Comparison of ENCODE assay signal across 21 mouse cellular contexts in the genomic region with DNA sequence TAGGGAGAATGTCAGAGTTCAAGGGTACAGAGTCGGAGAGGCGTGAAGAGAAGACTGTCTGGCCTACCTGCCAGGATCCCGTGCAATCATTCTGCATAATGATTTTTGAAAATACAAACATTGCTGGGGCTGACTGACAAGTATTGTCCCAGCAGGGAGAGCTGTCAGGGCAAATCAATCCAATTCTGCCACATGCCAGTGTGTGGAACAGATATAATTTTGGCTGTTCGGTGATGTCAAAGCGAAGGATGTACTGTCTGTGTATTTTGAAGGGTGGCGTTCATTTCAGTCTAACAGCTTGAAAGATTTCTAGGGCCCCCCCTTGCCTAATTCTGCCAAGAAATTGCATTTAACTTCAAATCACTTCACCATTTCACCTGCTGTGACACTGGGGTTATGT.
A peak's percentile ranks its signal among the peaks of the same experiment; 100 is the strongest.
DNase-seq lines count a peak whose midpoint lies in the region; ATAC-seq and TF ChIP-seq lines count a peak whose summit lies in the region.
"Had no signal": no experiment of that assay in that cellular context is flagged by ENCODE, and none has a peak within 500 bp of the region (broad histone marks: within the 10 kb centered on the region; RNA-seq: fewer than 3 reads in every experiment).

No protein-coding gene starts in this region.

- H3K9ac ChIP-seq in forebrain, embryonic 13.5 days = no peak overlapping the region
- no peak overlapping the region for H3K9ac ChIP-seq in forebrain, embryonic 14.5 days (ENCODE audit: low read length)
- no peak overlapping the region for H3K9ac ChIP-seq in hindbrain, embryonic 14.5 days
- H3K9ac ChIP-seq in hindbrain, embryonic 16.5 days (ENCODE audit: low read depth, low read length) = no peak overlapping the region
- no peak overlapping the region for H3K9ac ChIP-seq in hindbrain, embryonic 15.5 days
- H3K9ac ChIP-seq in midbrain, postnatal 0 days (replicated peaks; ENCODE audit: low read length, poor library complexity, severe bottlenecking) = no peak overlapping the region
- H3K9ac ChIP-seq: embryonic facial prominence, embryonic 15.5 days; liver, embryonic 14.5 days; lung, embryonic 15.5 days had no signal

- no peaks in the 10 kb centered on the region for H3K36me3 ChIP-seq in forebrain, embryonic 13.5 days (ENCODE audit: poor library complexity, severe bottlenecking)
- no peaks in the 10 kb centered on the region for H3K36me3 ChIP-seq in forebrain, embryonic 14.5 days (ENCODE audit: control insufficient read depth, insufficient read depth, low read length)
- H3K36me3 ChIP-seq in hindbrain, embryonic 14.5 days (replicated peaks; ENCODE audit: control insufficient read depth, insufficient read depth) = no peaks in the 10 kb centered on the region
- H3K36me3 ChIP-seq in hindbrain, embryonic 16.5 days (ENCODE audit: control insufficient read depth, insufficient read depth, low read length) = no peaks in the 10 kb centered on the region
- H3K36me3 ChIP-seq in hindbrain, embryonic 15.5 days = no peaks in the 10 kb centered on the region
- no peaks in the 10 kb centered on the region for H3K36me3 ChIP-seq in midbrain, postnatal 0 days (ENCODE audit: insufficient read depth, low read length)
- H3K36me3 ChIP-seq: embryonic facial prominence, embryonic 15.5 days; G1E; heart, embryonic 10.5 days; lung, embryonic 15.5 days had no signal

- no peak for TF ChIP-seq CTCF in midbrain, postnatal 0 days (IDR thresholded peaks at IDR 0.05)

- no peaks in the 10 kb centered on the region for H3K4me1 ChIP-seq in forebrain, embryonic 13.5 days
- no peaks in the 10 kb centered on the region for H3K4me1 ChIP-seq in forebrain, embryonic 14.5 days (ENCODE audit: control insufficient read depth, insufficient read depth, low read length)
- no peaks in the 10 kb centered on the region for H3K4me1 ChIP-seq in hindbrain, embryonic 14.5 days (replicated peaks; ENCODE audit: control insufficient read depth, insufficient read depth, low read length)
- no peaks in the 10 kb centered on the region for H3K4me1 ChIP-seq in hindbrain, embryonic 16.5 days (ENCODE audit: control insufficient read depth, insufficient read depth, low read depth, low read length)
- 0 out of 2 replicates have a peak, but pooled peaks cover 3% of the 10 kb centered on the region for H3K4me1 ChIP-seq in hindbrain, embryonic 15.5 days (replicated peaks)
- no peaks in the 10 kb centered on the region; the same call in 1 of the 2 replicates for H3K4me1 ChIP-seq in midbrain, postnatal 0 days (ENCODE audit: insufficient read depth, low read length)
- H3K4me1 ChIP-seq: embryonic facial prominence, embryonic 15.5 days; heart, embryonic 10.5 days; lung, embryonic 15.5 days had no signal

- no peak overlapping the region for H3K4me2 ChIP-seq in forebrain, embryonic 13.5 days
- no peak overlapping the region for H3K4me2 ChIP-seq in forebrain, embryonic 14.5 days (ENCODE audit: low read length)
- no peak overlapping the region for H3K4me2 ChIP-seq in hindbrain, embryonic 14.5 days (replicated peaks)
- H3K4me2 ChIP-seq in hindbrain, embryonic 16.5 days (ENCODE audit: low read length) = no peak overlapping the region
- no peak overlapping the region for H3K4me2 ChIP-seq in hindbrain, embryonic 15.5 days
- no peak overlapping the region for H3K4me2 ChIP-seq in midbrain, postnatal 0 days (ENCODE audit: low read depth, low read length, poor library complexity, severe bottlenecking)
- H3K4me2 ChIP-seq: embryonic facial prominence, embryonic 15.5 days; lung, embryonic 15.5 days had no signal

- no peak for DNase-seq in forebrain, embryonic 14.5 days (ENCODE audit: low spot score)
- no peak for DNase-seq in hindbrain, embryonic 14.5 days (ENCODE audit: low spot score)
- no peak for DNase-seq in midbrain, postnatal 0 days (ENCODE audit: low spot score)
- DNase-seq: adrenal gland, postnatal 14 days; cerebellum, adult 11 months; cerebellum, postnatal 25 days; heart, postnatal 10 days; kidney, adult 2 months; kidney, postnatal 14 days; lung, postnatal 4 days had no signal

- no peak overlapping the region for H3K27ac ChIP-seq in forebrain, embryonic 13.5 days
- H3K27ac ChIP-seq in forebrain, embryonic 14.5 days (ENCODE audit: low read depth, low read length) = no peak overlapping the region
- peak overlapping the region; percentile 53 for H3K27ac ChIP-seq in hindbrain, embryonic 14.5 days
- no peak overlapping the region for H3K27ac ChIP-seq in hindbrain, embryonic 16.5 days (ENCODE audit: low read depth, low read length)
- 0 out of 2 replicates have a peak overlapping the region, but pooled peaks have one; percentile 5 for H3K27ac ChIP-seq in hindbrain, embryonic 15.5 days (replicated peaks)
- H3K27ac ChIP-seq in midbrain, postnatal 0 days (ENCODE audit: low read depth, low read length) = 0 out of 2 replicates have a peak overlapping the region, but pooled peaks have one; percentile 32
- H3K27ac ChIP-seq: embryonic facial prominence, embryonic 15.5 days; heart, embryonic 10.5 days; liver, embryonic 14.5 days; lung, embryonic 15.5 days had no signal

- 85% methylated on average over 6 of the region's 6 CpGs for WGBS in forebrain, embryonic 13.5 days
- 77% methylated on average over 6 of the region's 6 CpGs for WGBS in forebrain, embryonic 14.5 days
- 75% methylated on average over 6 of the region's 6 CpGs for WGBS in hindbrain, embryonic 14.5 days
- WGBS in hindbrain, embryonic 16.5 days = 63% methylated on average over 6 of the region's 6 CpGs
- WGBS in hindbrain, embryonic 15.5 days = 74% methylated on average over 6 of the region's 6 CpGs
- WGBS in midbrain, postnatal 0 days = 67% methylated on average over 6 of the region's 6 CpGs

- H3K4me3 ChIP-seq in forebrain, embryonic 13.5 days = no peak overlapping the region
- H3K4me3 ChIP-seq in forebrain, embryonic 14.5 days (ENCODE audit: low read depth, low read length) = no peak overlapping the region
- no peak overlapping the region for H3K4me3 ChIP-seq in hindbrain, embryonic 14.5 days (replicated peaks; ENCODE audit: low read length)
- no peak overlapping the region for H3K4me3 ChIP-seq in hindbrain, embryonic 16.5 days (ENCODE audit: low read length)
- H3K4me3 ChIP-seq in hindbrain, embryonic 15.5 days = no peak overlapping the region
- no peak overlapping the region for H3K4me3 ChIP-seq in midbrain, postnatal 0 days (ENCODE audit: low read depth, low read length)
- H3K4me3 ChIP-seq: embryonic facial prominence, embryonic 15.5 days; heart, embryonic 10.5 days; lung, embryonic 15.5 days had no signal

- H3K27me3 ChIP-seq in forebrain, embryonic 13.5 days = no peaks in the 10 kb centered on the region
- H3K27me3 ChIP-seq in forebrain, embryonic 14.5 days (replicated peaks; ENCODE audit: control insufficient read depth, insufficient read depth, low read length) = no peaks in the 10 kb centered on the region
- no peaks in the 10 kb centered on the region for H3K27me3 ChIP-seq in hindbrain, embryonic 14.5 days (ENCODE audit: control insufficient read depth, insufficient read depth, low read length)
- no peaks in the 10 kb centered on the region for H3K27me3 ChIP-seq in hindbrain, embryonic 16.5 days (replicated peaks; ENCODE audit: control insufficient read depth, insufficient read depth, low read length)
- H3K27me3 ChIP-seq in hindbrain, embryonic 15.5 days = no peaks in the 10 kb centered on the region
- no peaks in the 10 kb centered on the region for H3K27me3 ChIP-seq in midbrain, postnatal 0 days (ENCODE audit: insufficient read depth, low read length)
- H3K27me3 ChIP-seq: embryonic facial prominence, embryonic 15.5 days; lung, embryonic 15.5 days had no signal

- ATAC-seq in forebrain, embryonic 13.5 days = peak; percentile 43; the same call in 1 of the 2 replicates
- no peak; the same call in 1 of the 2 replicates for ATAC-seq in forebrain, embryonic 14.5 days
- no peak for ATAC-seq in hindbrain, embryonic 14.5 days (ENCODE audit: low FRiP score)
- no peak for ATAC-seq in hindbrain, embryonic 16.5 days
- 0 out of 2 replicates have a peak, but pooled peaks have one; percentile 19 for ATAC-seq in hindbrain, embryonic 15.5 days (ENCODE audit: low FRiP score, low read depth)
- ATAC-seq in midbrain, postnatal 0 days (ENCODE audit: low FRiP score) = no peak
- no peak for ATAC-seq in CD4-positive, CD25-positive, alpha-beta regulatory T cell, adult 4 months
- ATAC-seq: activated CD4-positive, CD25-positive, alpha-beta regulatory T cell, adult 4 months; inflammation-experienced regulatory T-cells, adult 6 months had no signal

- H3K9me3 ChIP-seq in forebrain, embryonic 13.5 days (replicated peaks) = no peaks in the 10 kb centered on the region
- no peaks in the 10 kb centered on the region for H3K9me3 ChIP-seq in forebrain, embryonic 14.5 days (replicated peaks; ENCODE audit: control insufficient read depth, low read length)
- H3K9me3 ChIP-seq in hindbrain, embryonic 14.5 days (ENCODE audit: control insufficient read depth, low read length) = no peaks in the 10 kb centered on the region
- no peaks in the 10 kb centered on the region for H3K9me3 ChIP-seq in hindbrain, embryonic 16.5 days (ENCODE audit: control insufficient read depth, low read length)
- H3K9me3 ChIP-seq in hindbrain, embryonic 15.5 days = no peaks in the 10 kb centered on the region
- no peaks in the 10 kb centered on the region for H3K9me3 ChIP-seq in midbrain, postnatal 0 days (ENCODE audit: low read length)
- H3K9me3 ChIP-seq: embryonic facial prominence, embryonic 15.5 days; heart, embryonic 10.5 days; lung, embryonic 15.5 days had no signal

Comparison
In these comparisons a context has a peak if more than half of its experiments do, and no peak if none do; other contexts are left out.
1. ATAC-seq: peak in forebrain, embryonic 13.5 days (single experiment) and hindbrain, embryonic 15.5 days (single experiment); none in forebrain, embryonic 14.5 days (single experiment), hindbrain, embryonic 14.5 days (single experiment), hindbrain, embryonic 16.5 days (single experiment), midbrain, postnatal 0 days (single experiment) and CD4-positive, CD25-positive, alpha-beta regulatory T cell, adult 4 months (single experiment).
2. H3K27ac ChIP-seq: peak in hindbrain, embryonic 14.5 days (single experiment), hindbrain, embryonic 15.5 days (single experiment) and midbrain, postnatal 0 days (single experiment); none in forebrain, embryonic 13.5 days (single experiment), forebrain, embryonic 14.5 days (single experiment) and hindbrain, embryonic 16.5 days (single experiment).